Mouse (Mus musculus): Measurements from ENCODE around the gene Rpl36a.

Gene Rpl36a

GRCm38 (mm10) chrX:134600659-134601379, 15.4 kb downstream of the Rpl36a start, which contains the start of the genes Gla and Hnrnph2:
Gene Gla (minus strand): TSS chrX:134601125.
Gene Hnrnph2 (plus strand): TSS chrX:134601179.
- DNase-seq (ENCODE audit: low read depth), result peak; percentile 84

GRCm38 (mm10) chrX:134601380-134602120, 16.1 kb downstream of the Rpl36a start:
- DNase-seq (ENCODE audit: low read depth), result no peak

- no peak for DNase-seq (ENCODE audit: low read depth)
These were observed 24.0 kb downstream of the Rpl36a start for GRCm38 (mm10) chrX:134609472-134609871.

GRCm38 (mm10) chrX:134610984-134611383, 25.5 kb downstream of the Rpl36a start:
- DNase-seq (ENCODE audit: low read depth), result no peak

- DNase-seq (ENCODE audit: low read depth), result no peak
These were observed 27.0 kb downstream of the Rpl36a start for GRCm38 (mm10) chrX:134612285-134612959.

- DNase-seq (ENCODE audit: low read depth), result no peak
These were observed 28.9 kb downstream of the Rpl36a start for GRCm38 (mm10) chrX:134614306-134614705.

GRCm38 (mm10) chrX:134619695-134620094, 34.2 kb downstream of the Rpl36a start:
- DNase-seq (ENCODE audit: low read depth), result no peak

- no peak for DNase-seq (ENCODE audit: low read depth)
These were observed 34.9 kb downstream of the Rpl36a start for GRCm38 (mm10) chrX:134620254-134620865.

GRCm38 (mm10) chrX:134621685-134622084, 36.2 kb downstream of the Rpl36a start:
- DNase-seq (ENCODE audit: low read depth), result no peak

GRCm38 (mm10) chrX:134623350-134623749, 37.9 kb downstream of the Rpl36a start:
- no peak for DNase-seq (ENCODE audit: low read depth)

GRCm38 (mm10) chrX:134628200-134628599, 42.7 kb downstream of the Rpl36a start:
- no peak for DNase-seq (ENCODE audit: low read depth)

- no peak for DNase-seq (ENCODE audit: low read depth)
These were observed 47.3 kb downstream of the Rpl36a start for GRCm38 (mm10) chrX:134632710-134633109.

- no peak for DNase-seq (ENCODE audit: low read depth)
These were observed 49.7 kb downstream of the Rpl36a start for GRCm38 (mm10) chrX:134635111-134635510.

- no peak for DNase-seq (ENCODE audit: low read depth)
These were observed 50.4 kb downstream of the Rpl36a start for GRCm38 (mm10) chrX:134635860-134636259.

All from c-Kit-positive CD71-negative TER-119-negative erythroid progenitor cells, embryonic 14.5 days (primary cell).